ENCODE assay signal across 9 mouse cellular contexts in genomic region chr7:24902264-24902629, GRCm38 (mm10). TPM values are rescaled to one million over a fixed set of nuclear protein-coding genes. Genes with fewer than 3 reads are reported as not detected.
DNase-seq lines count a peak whose midpoint lies in the region; ATAC-seq and TF ChIP-seq lines count a peak whose summit lies in the region.
"Had no signal": no experiment of that assay in that cellular context is flagged by ENCODE, and none has a peak within 500 bp of the region (broad histone marks: within the 10 kb centered on the region; RNA-seq: fewer than 3 reads in every experiment).

No protein-coding gene starts in this region.

- H3K4me2 ChIP-seq in heart, embryonic 13.5 days = peak overlapping the region; percentile 81
- peak overlapping the region; percentile 96 for H3K4me2 ChIP-seq in heart, embryonic 16.5 days (ENCODE audit: low read depth, low read length)

- no peaks in the 10 kb centered on the region for H3K9me3 ChIP-seq in heart, embryonic 13.5 days
- H3K9me3 ChIP-seq in G1E (replicated peaks) = no peaks in the 10 kb centered on the region
- H3K9me3 ChIP-seq in heart, embryonic 16.5 days (replicated peaks; ENCODE audit: control insufficient read depth, low read length) = no peaks in the 10 kb centered on the region
- H3K9me3 ChIP-seq in midbrain, embryonic 10.5 days (replicated peaks) = no peaks in the 10 kb centered on the region

- peaks cover 42% of the 10 kb centered on the region for H3K4me1 ChIP-seq in heart, embryonic 13.5 days
- H3K4me1 ChIP-seq in G1E (ENCODE audit: insufficient read depth, low read depth, low read length) = peaks cover 59% of the 10 kb centered on the region
- H3K4me1 ChIP-seq in heart, embryonic 16.5 days (ENCODE audit: control insufficient read depth, insufficient read depth, low read length) = peaks cover 32% of the 10 kb centered on the region
- peaks cover 42% of the 10 kb centered on the region for H3K4me1 ChIP-seq in midbrain, embryonic 10.5 days

- H3K9ac ChIP-seq in heart, embryonic 13.5 days = peak overlapping the region; percentile 93
- H3K9ac ChIP-seq in heart, embryonic 16.5 days (ENCODE audit: low read length) = peak overlapping the region; percentile 92

- no peaks in the 10 kb centered on the region for H3K27me3 ChIP-seq in heart, embryonic 13.5 days (replicated peaks)
- H3K27me3 ChIP-seq in G1E (ENCODE audit: insufficient read depth, low read length) = peaks cover 5% of the 10 kb centered on the region
- H3K27me3 ChIP-seq in heart, embryonic 16.5 days (ENCODE audit: control insufficient read depth, insufficient read depth, low read length) = no peaks in the 10 kb centered on the region
- H3K27me3 ChIP-seq in midbrain, embryonic 10.5 days (ENCODE audit: low read depth, poor library complexity, severe bottlenecking) = no peaks in the 10 kb centered on the region

- TF ChIP-seq CTCF in G1E (IDR thresholded peaks at IDR 0.05; ENCODE audit: low read depth, low read length) = no peak

- H3K27ac ChIP-seq in heart, embryonic 13.5 days (replicated peaks) = peak overlapping the region; percentile 92
- peak overlapping the region; percentile 94 for H3K27ac ChIP-seq in heart, embryonic 16.5 days (ENCODE audit: low read length)
- peak overlapping the region; percentile 88 for H3K27ac ChIP-seq in midbrain, embryonic 10.5 days (replicated peaks)

- ATAC-seq in heart, embryonic 13.5 days (ENCODE audit: extremely low read depth, insufficient number of reproducible peaks, low FRiP score, low TSS enrichment) = no peak
- no peak for ATAC-seq in G1E (ENCODE audit: extremely low read depth, insufficient number of reproducible peaks, low FRiP score, poor library complexity, severe bottlenecking)
- ATAC-seq in heart, embryonic 16.5 days (replicated peaks; ENCODE audit: extremely low read depth, insufficient read depth, low FRiP score) = no peak
- no peak for ATAC-seq in megakaryocyte progenitor cell, adult 5-6 weeks (replicated peaks; ENCODE audit: poor library complexity)

- DNase-seq in heart, adult 11 months = no peak
- no peak for DNase-seq in G1E (ENCODE audit: low spot score)
- DNase-seq in midbrain, embryonic 10.5 days (ENCODE audit: low spot score) = no peak
- no peak for DNase-seq in right cerebral cortex, postnatal 10 days (ENCODE audit: low spot score in 2 of 2)
- DNase-seq in kidney, postnatal 25 days = no peak

- peak overlapping the region; percentile 84 for H3K4me3 ChIP-seq in heart, embryonic 13.5 days
- H3K4me3 ChIP-seq in G1E (ENCODE audit: low read depth, low read length) = peak overlapping the region; percentile 78; the same call in 1 of the 2 replicates
- H3K4me3 ChIP-seq in heart, embryonic 16.5 days (ENCODE audit: low read length) = peak overlapping the region; percentile 88
- H3K4me3 ChIP-seq in midbrain, embryonic 10.5 days = peak overlapping the region; percentile 79

- WGBS in heart, embryonic 13.5 days = 33% methylated on average over 2 of the region's 2 CpGs
- WGBS in heart, embryonic 16.5 days = 53% methylated on average over 2 of the region's 2 CpGs
- 65% methylated on average over 2 of the region's 2 CpGs for WGBS in midbrain, embryonic 10.5 days

- peaks cover under 1% of the 10 kb centered on the region; the same call in 1 of the 2 replicates for H3K36me3 ChIP-seq in heart, embryonic 13.5 days
- H3K36me3 ChIP-seq in G1E (replicated peaks) = peaks cover 23% of the 10 kb centered on the region
- no peaks in the 10 kb centered on the region for H3K36me3 ChIP-seq in heart, embryonic 16.5 days (ENCODE audit: control insufficient read depth, insufficient read depth)
- H3K36me3 ChIP-seq in midbrain, embryonic 10.5 days = no peaks in the 10 kb centered on the region

RNA-seq across cellular contexts. Expression of gene Arhgef1, which starts 0.5 kb away (rescaled TPM):
- polyA plus RNA-seq in heart, embryonic 13.5 days (2015; fragmentation: Nextera tagmentation; extraction: Ambion mirVana) = 59.0 and 64.0 TPM in 2 replicates
- total RNA-seq in G1E (2014; fragmentation: Nextera tagmentation) (97.4 and 107 TPM in 2 replicates), G1E (2017) (38.3 and 48.2 TPM in 2 replicates)
- polyA plus RNA-seq in G1E (2012) = 365 and 371 TPM in 2 replicates
- polyA plus RNA-seq in heart, embryonic 16.5 days (2015; fragmentation: Nextera tagmentation; extraction: Ambion mirVana) = 75.4 and 80.9 TPM in 2 replicates
- 60.4 and 62.5 TPM in 2 replicates for polyA plus RNA-seq in midbrain, embryonic 10.5 days (2016; fragmentation: Nextera tagmentation; extraction: Ambion mirVana)
- total RNA-seq in megakaryocyte progenitor cell, adult 5-6 weeks (2015) = 58.2 and 67.9 TPM in 2 replicates
- 36.6 and 46.2 TPM in 2 replicates for total RNA-seq in megakaryocyte progenitor cell, adult 5-6 weeks (2017)

RNA-seq across cellular contexts. Expression of gene Cd79a, which starts 5.1 kb away (rescaled TPM):
- 0.25 and 0.39 TPM in 2 replicates for polyA plus RNA-seq in heart, embryonic 13.5 days (2015; fragmentation: Nextera tagmentation; extraction: Ambion mirVana)
- total RNA-seq in G1E (2014; fragmentation: Nextera tagmentation) (not detected in 2 replicates), G1E (2017) (0.11 TPM in 1 of 2 replicates, not detected in the other)
- polyA plus RNA-seq in G1E (2012) = 0.04 TPM in 1 of 2 replicates, not detected in the other
- polyA plus RNA-seq in heart, embryonic 16.5 days (2015; fragmentation: Nextera tagmentation; extraction: Ambion mirVana) = 0.36 and 0.38 TPM in 2 replicates
- polyA plus RNA-seq in midbrain, embryonic 10.5 days (2016; fragmentation: Nextera tagmentation; extraction: Ambion mirVana) = 0.15 and 0.23 TPM in 2 replicates
- total RNA-seq in megakaryocyte progenitor cell, adult 5-6 weeks (2015) = 0.34 and 0.35 TPM in 2 replicates
- 0.08 and 0.78 TPM in 2 replicates for total RNA-seq in megakaryocyte progenitor cell, adult 5-6 weeks (2017)

RNA-seq across cellular contexts. Expression of gene Rps19, which starts 18.1 kb away (rescaled TPM):
- 1,220 and 1,401 TPM in 2 replicates for polyA plus RNA-seq in heart, embryonic 13.5 days (2015; fragmentation: Nextera tagmentation; extraction: Ambion mirVana)
- 877 and 949 TPM in 2 replicates for total RNA-seq in G1E (2014; fragmentation: Nextera tagmentation)
- total RNA-seq in G1E (2017) = 1,262 and 1,401 TPM in 2 replicates
- polyA plus RNA-seq in G1E (2012) = 2,998 and 3,499 TPM in 2 replicates
- 1,139 and 1,152 TPM in 2 replicates for polyA plus RNA-seq in heart, embryonic 16.5 days (2015; fragmentation: Nextera tagmentation; extraction: Ambion mirVana)
- 1,942 and 2,205 TPM in 2 replicates for polyA plus RNA-seq in midbrain, embryonic 10.5 days (2016; fragmentation: Nextera tagmentation; extraction: Ambion mirVana)
- 2,965 and 3,011 TPM in 2 replicates for total RNA-seq in megakaryocyte progenitor cell, adult 5-6 weeks (2015)
- total RNA-seq in megakaryocyte progenitor cell, adult 5-6 weeks (2017) = 1,012 and 1,228 TPM in 2 replicates

RNA-seq across cellular contexts. Expression of gene Dmrtc2, which starts 32.4 kb away (rescaled TPM):
- 0.08 TPM in 1 of 2 replicates, not detected in the other for polyA plus RNA-seq in heart, embryonic 13.5 days (2015; fragmentation: Nextera tagmentation; extraction: Ambion mirVana)
- total RNA-seq in G1E (2014; fragmentation: Nextera tagmentation) = not detected in 2 replicates
- total RNA-seq in G1E (2017) = not detected in 2 replicates
- polyA plus RNA-seq in G1E (2012) = not detected in 2 replicates
- polyA plus RNA-seq in heart, embryonic 16.5 days (2015; fragmentation: Nextera tagmentation; extraction: Ambion mirVana) = not detected in 2 replicates
- polyA plus RNA-seq in midbrain, embryonic 10.5 days (2016; fragmentation: Nextera tagmentation; extraction: Ambion mirVana) = 0.14 TPM in 1 of 2 replicates, not detected in the other
- not detected in 2 replicates for total RNA-seq in megakaryocyte progenitor cell, adult 5-6 weeks (2015)
- not detected in 2 replicates for total RNA-seq in megakaryocyte progenitor cell, adult 5-6 weeks (2017)
- total RNA-seq: heart, postnatal 10 days had no signal

RNA-seq across cellular contexts. Expression of gene Lypd4, which starts 32.5 kb away (rescaled TPM):
- not detected in 2 replicates for polyA plus RNA-seq in heart, embryonic 13.5 days (2015; fragmentation: Nextera tagmentation; extraction: Ambion mirVana)
- total RNA-seq in G1E (2014; fragmentation: Nextera tagmentation) = not detected in 2 replicates
- 0.11 and 0.17 TPM in 2 replicates for total RNA-seq in G1E (2017)
- not detected in 2 replicates for polyA plus RNA-seq in G1E (2012)
- polyA plus RNA-seq in heart, embryonic 16.5 days (2015; fragmentation: Nextera tagmentation; extraction: Ambion mirVana) = not detected in 2 replicates
- polyA plus RNA-seq in midbrain, embryonic 10.5 days (2016; fragmentation: Nextera tagmentation; extraction: Ambion mirVana) = not detected in 2 replicates
- total RNA-seq in megakaryocyte progenitor cell, adult 5-6 weeks (2015) = not detected in 2 replicates
- total RNA-seq in megakaryocyte progenitor cell, adult 5-6 weeks (2017) = not detected in 2 replicates
- total RNA-seq: heart, postnatal 10 days had no signal
